In genomic region chr17:27315947-27316628, GRCm38 (mm10) we compare ENCODE assay signal across 23 mouse cellular contexts.
DNase-seq lines count a peak whose midpoint lies in the region; ATAC-seq lines count a peak whose summit lies in the region.
"Had no signal": no experiment of that assay in that cellular context is flagged by ENCODE, and none has a peak within 500 bp of the region (broad histone marks: within the 10 kb centered on the region; RNA-seq: fewer than 3 reads in every experiment).

No protein-coding gene starts in this region.

- H3K27ac ChIP-seq in midbrain, embryonic 10.5 days (replicated peaks): 0 out of 2 replicates have a peak overlapping the region, but pooled peaks have one; percentile 55
- H3K27ac ChIP-seq in midbrain, embryonic 14.5 days (replicated peaks; ENCODE audit: low read depth, low read length): no peak overlapping the region
- peak overlapping the region; percentile 88 for H3K27ac ChIP-seq in brown adipose tissue, adult 24 weeks (replicated peaks; ENCODE audit: low read depth, low read length)
- H3K27ac ChIP-seq: embryonic facial prominence, embryonic 13.5 days; forebrain, embryonic 12.5 days; forebrain, embryonic 15.5 days; heart, adult 2 months; heart, embryonic 10.5 days; heart, embryonic 13.5 days; hindbrain, embryonic 15.5 days had no signal

- H3K9ac ChIP-seq in midbrain, embryonic 14.5 days (replicated peaks; ENCODE audit: low read length): no peak overlapping the region
- H3K9ac ChIP-seq: embryonic facial prominence, embryonic 13.5 days; forebrain, embryonic 12.5 days; forebrain, embryonic 15.5 days; heart, embryonic 13.5 days; hindbrain, embryonic 15.5 days had no signal

- no peaks in the 10 kb centered on the region for H3K27me3 ChIP-seq in midbrain, embryonic 10.5 days (ENCODE audit: low read depth, poor library complexity, severe bottlenecking)
- no peaks in the 10 kb centered on the region for H3K27me3 ChIP-seq in midbrain, embryonic 14.5 days (ENCODE audit: control insufficient read depth, insufficient read depth, low read length)
- H3K27me3 ChIP-seq: embryonic facial prominence, embryonic 13.5 days; hindbrain, embryonic 15.5 days had no signal

- no peak for ATAC-seq in midbrain, embryonic 14.5 days (ENCODE audit: low FRiP score, low TSS enrichment)
- ATAC-seq: activated CD4-positive, CD25-positive, alpha-beta regulatory T cell, adult 4 months; intestine, postnatal 0 days had no signal

- H3K9me3 ChIP-seq in midbrain, embryonic 10.5 days (replicated peaks): no peaks in the 10 kb centered on the region
- H3K9me3 ChIP-seq in midbrain, embryonic 14.5 days (ENCODE audit: control insufficient read depth, low read length): no peaks in the 10 kb centered on the region
- H3K9me3 ChIP-seq: embryonic facial prominence, embryonic 13.5 days; forebrain, embryonic 12.5 days; forebrain, embryonic 15.5 days; heart, embryonic 10.5 days; heart, embryonic 13.5 days; hindbrain, embryonic 15.5 days had no signal

- DNase-seq in adrenal gland, postnatal 14 days: peak; percentile 39
- DNase-seq in adrenal gland, postnatal 10 days: no peak
- DNase-seq in gastrocnemius, postnatal 14 days: peak; percentile 12
- no peak for DNase-seq in gastrocnemius, postnatal 25 days
- no peak for DNase-seq in midbrain, embryonic 10.5 days (ENCODE audit: low spot score)
- DNase-seq in midbrain, embryonic 14.5 days: no peak
- DNase-seq in left cerebral cortex, postnatal 10 days (ENCODE audit: extremely low spot score in 1 of 2, low spot score in 2 of 2): no peak
- DNase-seq: cerebellum, adult 11-12 months; cerebellum, adult 9-10 months; gastrocnemius, postnatal 10 days; heart, postnatal 14 days; heart, postnatal 4 days had no signal

- peaks cover 43% of the 10 kb centered on the region for H3K4me1 ChIP-seq in midbrain, embryonic 10.5 days
- H3K4me1 ChIP-seq in midbrain, embryonic 14.5 days (ENCODE audit: control insufficient read depth, insufficient read depth, low read length): peaks cover 13% of the 10 kb centered on the region
- peaks cover 18% of the 10 kb centered on the region for H3K4me1 ChIP-seq in brown adipose tissue, adult 24 weeks (ENCODE audit: control insufficient read depth, insufficient read depth, insufficient read length, low read length)

- no peaks in the 10 kb centered on the region for H3K36me3 ChIP-seq in midbrain, embryonic 10.5 days
- no peaks in the 10 kb centered on the region for H3K36me3 ChIP-seq in midbrain, embryonic 14.5 days (ENCODE audit: control insufficient read depth, insufficient read depth, low read length)
- H3K36me3 ChIP-seq: embryonic facial prominence, embryonic 13.5 days; forebrain, embryonic 12.5 days; forebrain, embryonic 15.5 days; heart, embryonic 10.5 days; heart, embryonic 13.5 days; hindbrain, embryonic 15.5 days had no signal

- no peak overlapping the region for H3K4me3 ChIP-seq in midbrain, embryonic 10.5 days
- H3K4me3 ChIP-seq in midbrain, embryonic 14.5 days (replicated peaks; ENCODE audit: low read depth, low read length): no peak overlapping the region
- H3K4me3 ChIP-seq in brown adipose tissue, adult 24 weeks (ENCODE audit: insufficient read depth, low read depth, low read length): no peak overlapping the region
- H3K4me3 ChIP-seq: embryonic facial prominence, embryonic 13.5 days; erythroblast, embryonic 14.5 days; forebrain, embryonic 12.5 days; forebrain, embryonic 15.5 days; heart, adult 2 months; heart, embryonic 10.5 days; heart, embryonic 13.5 days; hindbrain, embryonic 15.5 days had no signal

- WGBS in midbrain, embryonic 10.5 days: 86% methylated on average over 11 of the region's 11 CpGs
- 85% methylated on average over 11 of the region's 11 CpGs for WGBS in midbrain, embryonic 14.5 days

- intact Hi-C loops in gastrocnemius, postnatal 14 days (cut with DNase I; ENCODE audit: low total_unique reads): no loop called here
- intact Hi-C loops in left cerebral cortex, postnatal 10 days (cut with DNase I): no loop called here

- H3K4me2 ChIP-seq in midbrain, embryonic 14.5 days (ENCODE audit: low read length): no peak overlapping the region
- H3K4me2 ChIP-seq: embryonic facial prominence, embryonic 13.5 days; forebrain, embryonic 12.5 days; forebrain, embryonic 15.5 days; hindbrain, embryonic 15.5 days had no signal

Comparison
In these comparisons a context has a peak if more than half of its experiments do, and no peak if none do; other contexts are left out.
1. DNase-seq: peak in adrenal gland, postnatal 14 days (single experiment) and gastrocnemius, postnatal 14 days (single experiment); none in adrenal gland, postnatal 10 days (single experiment), gastrocnemius, postnatal 25 days (single experiment), midbrain, embryonic 10.5 days (single experiment), midbrain, embryonic 14.5 days (single experiment) and left cerebral cortex, postnatal 10 days (0 of 2).